Mouse (Mus musculus): Measurements from ENCODE around the gene Nicn1.
"Not testable (repeated sequence)": the region's sequence is repeated elsewhere in the genome, so short reads cannot be mapped to it uniquely, and the experiment has no call there.

Gene Nicn1

DNA sequence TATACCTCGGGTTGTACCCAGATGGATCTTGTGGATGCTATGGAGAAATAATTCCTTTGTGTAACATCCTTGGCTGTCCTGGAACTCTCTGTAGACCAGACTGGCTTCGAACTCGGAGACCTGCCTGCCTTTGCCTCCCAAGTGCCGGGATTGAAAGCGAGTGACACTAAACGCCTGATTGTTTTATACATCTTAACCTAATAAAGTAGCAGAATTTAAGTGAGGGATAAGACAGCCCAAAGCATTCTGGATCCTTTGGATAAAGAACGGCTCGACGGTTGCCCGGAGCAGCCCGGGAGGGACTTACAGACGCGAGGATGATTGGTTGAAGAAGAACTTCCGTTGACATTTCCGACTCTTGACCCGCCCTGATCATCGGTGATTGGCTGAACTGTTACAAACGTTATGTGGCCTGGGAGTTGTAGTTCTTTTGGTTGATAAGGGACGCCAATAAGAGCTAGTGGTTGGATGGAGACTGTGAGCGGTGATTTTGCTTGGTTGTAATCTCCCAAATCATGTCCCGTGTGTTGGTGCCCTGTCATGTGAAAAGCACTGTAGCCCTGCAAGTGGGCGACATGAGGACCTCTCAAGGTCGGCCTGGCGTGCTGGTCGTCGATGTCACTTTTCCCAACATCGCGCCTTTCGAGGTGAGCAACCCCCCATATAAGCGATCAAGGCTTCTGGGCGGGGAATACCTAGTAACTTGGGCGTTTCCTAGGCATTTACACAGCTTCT is at the start of gene Nicn1:
Gene Nicn1, plus strand, starts transcription at position 414 of the 735 bp plus-strand sequence.
- DNase-seq (ENCODE audit: low spot score in 2 of 2): peak; percentile 86 to 87

DNA sequence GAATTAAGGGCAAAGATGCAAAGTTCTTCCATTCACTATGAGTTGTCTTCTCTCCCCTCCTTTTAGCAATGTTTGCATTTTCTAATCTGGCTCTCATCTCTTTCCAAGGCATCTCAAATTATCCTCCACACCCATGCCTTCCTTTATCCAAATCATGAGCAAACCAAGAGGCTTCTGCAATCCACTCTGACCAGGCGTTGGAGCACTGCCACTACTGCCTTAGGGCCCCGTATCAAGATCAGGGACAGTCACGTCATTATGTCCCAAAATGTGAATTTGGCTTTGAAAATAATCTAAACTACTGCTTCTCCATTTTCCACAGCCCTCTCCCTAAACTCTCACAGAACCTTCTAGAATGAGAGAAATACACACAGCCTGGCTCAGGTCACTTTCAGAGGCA is 45.7 kb upstream of the Nicn1 start:
- DNase-seq (ENCODE audit: low spot score in 2 of 2): no peak

DNA sequence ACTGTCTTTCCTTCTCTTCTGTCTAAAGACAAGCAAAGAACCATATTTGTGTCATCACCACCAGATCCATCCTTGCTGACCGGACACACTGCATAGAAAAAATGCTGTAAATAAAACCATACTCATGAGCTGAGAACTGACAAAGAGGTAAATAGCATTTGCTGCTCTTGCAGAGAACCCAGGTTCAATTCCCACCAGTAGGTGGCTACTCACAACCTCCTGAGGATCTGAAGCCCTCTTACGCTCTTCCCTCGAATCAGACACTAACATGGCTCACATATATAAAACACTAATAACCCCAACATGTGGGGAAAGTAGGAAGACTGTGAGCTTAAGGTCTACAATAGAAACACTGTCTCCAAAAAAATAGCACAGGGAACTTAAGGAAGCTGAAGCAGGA is 45.2 kb upstream of the Nicn1 start:
- no peak for DNase-seq (ENCODE audit: low spot score in 2 of 2)

DNA sequence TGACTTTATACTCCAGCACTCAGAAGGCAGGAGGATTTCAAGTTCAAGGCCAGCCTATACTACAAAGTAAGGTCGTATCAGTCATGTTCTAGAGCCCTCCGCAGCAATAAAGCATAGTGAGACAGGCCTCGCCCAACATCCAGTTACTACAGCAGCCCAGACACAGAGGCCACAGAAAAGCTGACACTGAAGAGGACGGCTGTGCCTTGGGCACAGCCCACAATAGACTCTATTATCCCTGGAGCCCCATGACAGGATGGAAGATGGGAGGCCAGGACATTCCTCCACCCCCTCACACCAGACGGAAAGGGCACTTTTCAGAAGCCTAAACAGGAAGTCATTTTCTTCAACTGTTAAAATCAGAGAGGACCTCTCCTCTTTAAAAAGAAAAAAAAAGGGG is 41.3 kb upstream of the Nicn1 start:
- no peak for DNase-seq (ENCODE audit: low spot score in 2 of 2)

DNA sequence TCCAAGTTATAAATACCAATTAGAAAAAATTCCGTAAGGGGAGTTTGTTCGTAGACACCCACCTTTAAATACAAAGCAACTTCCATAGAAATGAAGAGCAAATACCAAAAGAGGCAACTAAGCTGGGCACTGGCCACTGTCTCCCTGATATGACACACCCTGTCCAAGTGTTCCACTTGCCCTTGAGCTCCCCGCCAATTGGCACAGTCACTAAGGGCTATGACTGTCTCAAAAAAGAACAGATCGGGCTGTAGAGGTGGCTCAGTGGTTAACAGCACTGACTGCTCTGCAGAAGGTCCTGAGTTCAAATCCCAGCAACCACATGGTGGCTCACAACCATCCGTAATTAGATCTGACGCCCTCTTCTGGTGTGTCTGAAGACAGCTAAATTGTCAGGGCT is 38.4 kb upstream of the Nicn1 start:
- no peak for DNase-seq (ENCODE audit: low spot score in 2 of 2)

DNA sequence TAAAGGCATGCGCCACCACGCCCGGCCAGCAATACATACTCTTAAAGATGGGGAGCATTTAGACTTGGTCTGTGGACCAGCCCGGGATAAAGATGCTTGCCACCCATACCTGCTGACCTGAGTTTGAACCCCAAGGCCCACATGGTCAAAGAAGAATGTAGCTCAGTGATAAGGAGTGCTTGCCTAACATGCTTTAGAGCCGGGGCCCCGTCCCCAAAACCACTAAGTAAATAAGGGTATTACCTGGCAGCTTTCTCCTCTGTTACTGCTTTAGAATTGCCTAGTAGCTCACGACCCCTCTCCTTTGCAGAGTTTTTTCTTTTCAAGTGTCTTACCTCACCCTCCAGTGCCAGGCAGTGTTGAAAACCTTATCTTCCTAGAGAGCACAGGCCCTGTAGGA is 37.5 kb upstream of the Nicn1 start:
- DNase-seq (ENCODE audit: low spot score in 2 of 2): no peak

DNA sequence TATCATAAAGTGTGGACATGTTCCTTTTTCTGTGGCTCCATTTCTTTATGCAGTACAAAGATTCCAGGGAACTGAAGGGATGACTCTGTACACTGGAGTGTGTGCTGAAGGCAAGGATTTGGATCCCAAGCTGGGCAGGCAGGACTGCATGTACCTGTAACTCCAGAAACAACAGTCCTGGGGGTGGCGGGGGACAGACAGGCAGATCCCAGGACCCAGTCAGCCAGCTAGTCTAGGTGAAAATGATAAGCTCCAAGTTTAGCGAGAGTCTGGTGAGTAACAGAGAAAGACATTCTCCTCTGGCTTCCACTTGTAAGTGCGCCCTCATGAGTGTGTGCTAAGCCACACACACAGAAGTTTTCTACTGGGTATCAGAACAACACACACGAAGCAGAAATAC is 29.7 kb upstream of the Nicn1 start:
- no peak for DNase-seq (ENCODE audit: low spot score in 2 of 2)

DNA sequence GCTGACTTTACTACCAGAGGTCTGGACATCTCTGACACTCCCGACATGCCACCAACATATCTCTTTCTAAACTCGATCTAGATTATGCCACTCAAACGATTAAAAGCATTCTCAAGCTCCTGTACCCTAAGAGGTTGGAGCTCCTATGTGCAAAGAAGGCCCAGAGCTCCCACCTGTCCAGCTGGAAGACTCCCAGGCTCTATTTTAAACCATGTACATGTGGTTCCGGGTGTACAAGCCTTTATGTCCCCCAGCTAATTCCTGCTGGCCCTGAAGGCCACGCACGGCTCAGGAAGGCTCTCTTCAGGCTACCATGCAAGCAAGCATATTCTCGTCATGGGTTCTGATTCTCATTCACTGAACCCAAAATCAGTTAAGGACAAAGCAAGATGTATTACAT is 28.4 kb upstream of the Nicn1 start:
- no peak for DNase-seq (ENCODE audit: low spot score in 2 of 2)

DNA sequence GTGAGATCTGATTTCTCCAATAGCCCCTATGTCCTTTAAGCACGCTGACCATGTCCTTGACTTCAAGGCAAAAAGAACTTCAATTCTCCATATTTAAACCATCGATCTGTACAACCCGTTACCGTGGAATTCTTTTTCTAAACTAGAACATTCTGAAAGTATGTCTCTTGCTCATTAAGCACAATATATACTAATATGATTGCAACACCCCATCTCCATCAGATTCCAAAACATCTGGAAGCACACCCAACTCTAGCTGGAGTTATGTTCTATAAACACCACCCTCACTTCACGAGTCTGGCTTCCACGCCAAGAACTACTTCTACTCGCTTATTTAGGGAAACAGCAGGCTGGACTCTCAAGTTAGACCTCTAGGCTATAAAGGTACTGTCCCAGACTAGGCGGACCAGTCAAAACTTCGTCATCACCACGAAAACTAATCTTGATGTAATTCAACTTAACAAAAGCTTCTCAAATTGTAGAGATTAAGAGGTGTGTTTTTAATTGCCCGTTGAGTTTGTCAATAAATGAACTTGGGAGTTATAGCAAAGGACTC is 27.7 kb upstream of the Nicn1 start:
- DNase-seq (ENCODE audit: low spot score in 2 of 2): no peak

DNA sequence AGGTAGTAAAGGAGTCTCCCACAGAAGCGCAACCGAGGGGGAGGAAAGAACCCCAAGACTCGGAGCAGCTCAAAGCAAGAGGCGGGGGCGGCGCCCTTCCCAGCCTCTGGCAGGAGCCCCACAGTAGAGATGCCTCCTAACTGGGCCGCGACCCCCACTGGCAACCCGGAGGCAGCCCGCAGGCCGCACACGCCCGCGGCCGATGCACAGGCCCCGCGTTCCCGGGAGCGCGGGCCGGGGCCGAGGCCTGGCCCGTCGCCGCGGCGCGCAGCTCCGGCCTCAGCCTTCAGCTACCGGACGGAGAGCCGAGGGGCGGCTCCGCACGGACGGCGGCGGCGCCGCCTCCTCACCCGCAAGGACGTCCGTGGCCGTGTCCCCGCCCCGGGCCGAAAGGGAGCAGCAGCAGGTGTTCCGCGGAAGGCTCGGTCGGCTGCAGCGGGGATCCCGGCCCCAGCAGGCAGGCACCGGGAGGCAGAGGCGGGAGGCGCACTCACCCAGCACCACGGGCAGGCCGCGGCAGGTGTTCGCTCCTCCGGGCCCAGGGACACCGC is 27.0 kb upstream of the Nicn1 start:
- peak in 1 of 2 experiments; percentile 12 for DNase-seq (ENCODE audit: low spot score in 2 of 2)

DNA sequence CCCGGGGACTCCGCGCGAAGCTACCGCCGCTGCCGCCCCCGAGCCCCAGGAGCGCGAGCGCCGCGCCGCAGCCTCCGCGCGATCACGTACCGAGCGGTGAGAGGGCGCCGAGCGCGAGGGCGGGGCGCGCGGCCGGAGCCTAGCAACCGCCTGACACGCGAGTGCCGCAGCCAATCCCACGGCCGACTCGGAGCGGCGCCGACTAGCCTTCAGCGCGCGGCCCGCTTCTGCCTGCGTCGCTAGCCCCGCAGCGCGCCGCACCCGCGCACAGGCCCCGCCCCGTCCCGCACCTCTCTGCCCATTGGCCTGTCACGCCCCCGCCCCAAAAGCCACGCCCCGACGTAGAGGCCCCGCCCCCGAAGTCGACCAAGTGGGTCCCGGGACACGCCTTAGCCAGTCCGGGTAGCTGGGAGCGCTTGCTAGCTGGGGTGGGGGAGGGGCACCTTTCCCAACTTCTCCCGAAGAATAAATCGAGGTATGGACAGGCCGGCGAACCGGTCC is 26.5 kb upstream of the Nicn1 start, which contains the start of gene Dag1:
Gene Dag1, minus strand, starts transcription at position 269 of the 501 bp plus-strand sequence.
- peak; percentile 97 to 98 for DNase-seq (ENCODE audit: low spot score in 2 of 2)

DNA sequence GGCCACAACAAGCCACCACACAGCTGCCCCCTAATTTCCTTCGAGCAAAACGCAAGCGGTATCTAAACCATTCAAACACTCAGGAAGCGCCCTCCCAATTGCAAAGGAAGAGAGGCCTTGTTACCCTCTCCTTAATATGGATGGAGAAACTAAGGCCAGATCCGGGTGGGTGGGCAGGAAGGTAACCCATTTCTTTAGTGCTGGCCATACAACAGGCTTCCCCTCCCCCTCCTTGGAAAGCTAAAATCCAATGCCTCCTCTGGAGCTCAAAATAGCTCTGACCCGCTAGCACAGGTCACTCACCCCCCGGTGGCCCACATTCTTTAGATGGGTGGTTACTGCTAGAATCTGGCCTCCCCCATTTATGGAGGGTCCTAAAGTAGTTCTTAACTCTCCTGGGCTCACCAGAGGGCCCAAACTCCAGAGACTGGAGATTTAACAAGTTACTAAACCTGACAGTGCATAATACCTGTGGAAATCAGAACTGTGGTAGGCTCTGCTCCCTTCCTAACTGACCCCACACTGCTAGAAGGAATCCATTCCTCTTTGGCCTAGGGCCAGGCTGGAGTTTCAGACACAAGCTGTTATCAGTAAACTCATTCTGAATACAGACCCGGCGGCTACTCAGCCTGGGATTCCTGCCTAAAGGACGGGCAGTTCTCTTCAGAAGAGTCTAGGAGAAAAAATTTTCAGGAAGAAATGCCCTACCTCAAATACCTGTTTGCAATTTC is 25.9 kb upstream of the Nicn1 start:
- no peak for DNase-seq (ENCODE audit: low spot score in 2 of 2)

DNA sequence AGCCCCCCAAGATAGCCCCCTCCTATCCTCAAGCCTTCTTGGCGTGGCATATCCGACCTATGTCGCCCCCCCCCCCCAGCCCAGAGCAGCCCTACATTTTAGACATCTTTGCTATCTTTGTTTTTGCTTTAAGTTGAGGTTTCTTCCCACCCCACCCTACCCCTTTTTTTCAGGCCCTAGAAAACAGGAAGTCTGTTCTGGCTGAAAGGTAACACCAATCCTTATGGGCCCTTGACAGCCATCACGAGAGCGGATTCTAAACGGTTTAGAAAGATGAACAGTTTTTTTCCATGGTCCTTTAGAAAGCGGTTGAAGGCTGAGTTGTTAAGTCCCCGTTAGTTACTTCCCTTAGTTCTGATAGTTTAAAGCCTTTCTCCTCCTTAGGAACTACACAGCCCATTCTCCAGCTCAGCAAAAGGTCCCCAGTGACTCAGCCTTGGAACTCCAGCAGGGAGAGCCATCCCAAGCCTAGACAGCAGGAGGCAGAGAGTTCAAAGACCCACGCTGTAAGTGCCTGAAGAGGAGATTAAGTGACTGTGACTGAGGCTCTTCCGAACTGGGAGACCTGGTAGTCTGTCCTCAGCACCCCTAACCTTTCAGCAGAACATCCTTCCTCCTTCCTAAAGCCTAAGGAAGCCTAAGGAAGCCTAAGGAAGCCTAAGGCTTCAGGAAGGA is 23.8 kb upstream of the Nicn1 start:
- DNase-seq (ENCODE audit: low spot score in 2 of 2): peak in 1 of 2 experiments; percentile 21

DNA sequence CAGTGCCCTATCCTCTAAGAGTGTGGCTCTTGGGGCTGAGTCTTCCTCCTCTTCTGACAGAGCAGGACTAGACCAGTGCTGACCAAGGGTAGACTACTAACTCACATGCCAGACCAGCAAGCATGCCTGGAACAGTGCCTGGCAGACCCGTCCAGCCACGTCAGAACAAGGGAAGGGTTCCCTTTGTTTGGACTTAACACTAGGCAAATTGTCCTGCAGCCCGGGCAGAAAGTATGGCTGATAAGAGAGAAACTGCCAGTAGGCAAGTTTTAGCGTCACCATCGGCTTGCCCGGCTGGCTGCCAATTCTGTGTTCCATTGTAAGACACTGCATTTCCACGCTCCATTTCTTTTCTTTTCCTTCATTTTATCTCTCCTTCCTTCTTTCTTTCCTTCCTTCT is 22.5 kb upstream of the Nicn1 start:
- no peak for DNase-seq (ENCODE audit: low spot score in 2 of 2)

DNA sequence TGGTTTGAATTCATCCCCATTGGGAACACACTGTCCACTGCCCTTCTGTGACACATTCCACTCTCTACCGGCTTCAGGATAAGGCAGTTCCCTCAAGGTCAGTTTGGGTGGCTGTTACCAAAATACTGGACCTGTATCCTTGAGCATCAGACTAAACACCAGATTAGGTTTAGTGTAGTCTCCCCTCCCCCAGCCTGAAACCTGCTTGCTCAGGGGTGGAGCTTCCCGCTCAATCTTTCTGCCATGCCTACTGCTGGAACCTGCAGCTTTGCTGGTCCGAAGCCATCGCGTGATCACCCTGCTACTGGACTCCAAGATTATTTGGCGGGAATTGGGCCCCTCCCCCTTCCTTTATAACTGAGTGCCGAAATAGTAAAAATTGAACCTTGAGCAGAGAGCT is 21.5 kb upstream of the Nicn1 start:
- DNase-seq (ENCODE audit: low spot score in 2 of 2): not testable (repeated sequence)

DNA sequence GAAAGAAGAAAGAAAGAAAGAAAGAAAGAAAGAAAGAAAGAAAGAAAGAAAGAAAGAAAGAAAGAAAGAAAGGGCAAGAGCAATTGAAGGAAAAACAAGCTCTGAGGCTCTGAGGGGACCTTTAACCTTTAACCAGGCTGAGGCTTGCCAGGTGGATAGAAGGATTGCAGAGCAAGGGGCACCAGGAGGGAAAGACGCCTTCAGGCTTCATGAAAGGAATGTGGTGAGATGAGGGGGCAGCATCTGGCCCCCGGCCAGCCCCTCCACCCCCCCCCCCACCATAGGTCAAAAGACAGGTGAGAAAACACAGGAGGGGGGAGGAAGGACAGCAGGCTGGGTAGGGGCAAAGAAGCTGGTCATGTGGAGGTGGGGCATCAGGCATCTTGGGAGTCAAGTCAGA is 18.3 kb upstream of the Nicn1 start:
- DNase-seq (ENCODE audit: low spot score in 2 of 2): no peak

DNA sequence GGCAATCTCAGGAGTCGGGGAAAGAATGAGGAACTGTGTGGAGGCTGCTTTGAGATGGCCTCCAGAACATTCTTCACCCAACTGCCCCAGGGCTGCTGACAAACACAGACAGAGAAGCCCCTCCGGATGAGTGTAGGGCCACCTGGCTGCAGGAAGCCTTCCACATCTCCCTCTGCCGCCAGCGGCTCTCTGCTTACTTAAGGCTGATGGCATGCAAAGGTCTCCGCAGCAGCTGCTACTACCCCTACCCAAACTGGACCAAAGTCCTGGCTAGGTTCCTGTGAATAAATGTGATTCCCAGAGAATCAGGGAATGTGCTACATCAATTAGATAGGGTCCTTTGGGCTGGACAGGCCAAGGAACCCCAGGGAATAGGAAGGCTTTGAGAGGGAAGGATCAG is 17.5 kb upstream of the Nicn1 start:
- DNase-seq (ENCODE audit: low spot score in 2 of 2): no peak

DNA sequence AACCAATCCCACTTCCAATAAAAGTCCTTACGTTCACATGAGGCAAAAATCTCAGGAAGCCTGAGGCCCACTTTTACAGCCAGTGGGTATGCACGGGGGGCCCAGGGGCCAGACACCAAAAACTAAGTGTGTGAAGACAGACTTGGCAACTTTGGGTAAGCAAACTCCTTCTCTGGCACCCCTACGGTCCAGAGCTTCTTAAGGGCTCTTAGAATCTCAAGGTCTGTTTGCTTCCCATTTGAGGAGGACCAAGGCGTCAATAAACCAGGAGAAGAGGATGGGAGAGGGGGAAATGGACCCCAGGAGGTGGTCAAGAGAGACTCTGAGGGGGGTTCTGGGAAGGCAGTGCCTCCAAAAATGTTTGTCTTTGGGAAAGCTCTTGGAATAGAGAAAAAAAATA is 16.7 kb upstream of the Nicn1 start:
- DNase-seq (ENCODE audit: low spot score in 2 of 2): no peak

DNA sequence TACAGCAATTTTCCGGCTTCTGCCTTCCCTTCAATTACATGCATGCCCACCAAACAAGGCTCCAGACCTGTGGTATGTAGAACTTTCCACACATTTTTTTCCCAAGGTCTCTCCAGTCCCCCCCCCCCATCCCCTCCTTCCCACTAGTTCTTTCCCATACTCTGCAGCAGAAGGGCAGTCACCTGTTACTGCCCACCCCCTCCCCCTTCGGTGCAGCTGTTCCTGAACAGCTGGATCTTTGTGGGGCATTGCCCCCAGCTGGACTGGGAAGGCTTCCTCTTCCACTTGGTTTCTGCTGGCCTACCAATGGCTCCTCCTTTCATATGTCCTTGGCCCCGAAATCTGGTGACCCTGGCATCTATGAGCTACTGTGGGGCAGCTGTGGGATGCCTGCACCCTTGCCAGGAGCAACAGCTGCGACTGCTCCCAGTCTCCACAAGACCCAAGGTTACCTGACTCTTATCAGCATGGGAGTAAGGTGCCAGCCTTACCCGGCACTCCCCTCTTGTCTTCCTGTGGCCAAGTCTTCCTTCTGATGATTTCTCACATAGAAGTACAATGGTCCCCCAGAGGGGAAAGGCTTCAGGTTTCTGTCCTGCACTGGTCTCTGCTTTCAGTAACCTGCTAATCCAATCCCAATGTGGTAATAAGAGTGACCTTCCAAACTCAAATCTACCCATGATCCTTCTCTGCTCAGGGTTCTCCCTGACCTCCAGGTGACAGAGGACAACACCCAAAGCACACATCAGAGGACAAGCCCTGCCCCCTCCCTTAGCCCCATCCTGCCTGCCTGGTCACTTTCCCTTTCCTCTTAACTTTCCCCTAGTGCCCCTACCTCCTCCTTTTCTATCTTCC is 15.5 kb upstream of the Nicn1 start:
- DNase-seq (ENCODE audit: low spot score in 2 of 2): no peak

DNA sequence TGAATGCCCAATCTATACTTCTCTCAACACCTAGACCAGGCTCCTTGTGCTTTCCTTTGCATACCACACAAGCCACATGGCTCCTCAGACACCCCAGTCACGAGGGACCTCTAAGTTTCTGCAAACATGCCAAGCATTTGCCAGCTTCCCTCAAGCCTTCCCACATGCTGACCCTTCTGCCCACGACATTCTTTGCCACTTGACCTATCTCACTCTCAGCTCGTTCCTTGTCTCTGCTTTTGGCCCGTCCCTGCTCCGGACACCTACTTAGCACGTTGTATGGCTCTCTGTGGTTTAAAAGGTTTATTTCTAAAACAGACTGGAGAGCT is 14.9 kb upstream of the Nicn1 start:
- no peak for DNase-seq (ENCODE audit: low spot score in 2 of 2)

Data from natural killer cell, adult 2 months (primary cell).